Mouse (Mus musculus): Measurements from ENCODE around the gene Adprh. TPM values are rescaled to one million over a fixed set of nuclear protein-coding genes. Genes with fewer than 3 reads are reported as not detected.

Adprh gene
- polyA plus RNA-seq, 1 experiment from 2014 or later: 125 TPM

GRCm38 (mm10) chr16:38440403-38440802, 12.1 kb downstream of the Adprh start:
- no peak overlapping the region for H3K9ac ChIP-seq (ENCODE audit: low read depth, low read length)
- no peak overlapping the region for H3K4me3 ChIP-seq (ENCODE audit: low read depth, low read length)
- no peak overlapping the region for H3K27ac ChIP-seq (ENCODE audit: low read depth, low read length)
- H3K4me1 ChIP-seq (replicated peaks; ENCODE audit: control insufficient read depth, insufficient read depth, low read length): no peaks in the 10 kb centered on the region
- no peaks in the 10 kb centered on the region for H3K27me3 ChIP-seq (ENCODE audit: control insufficient read depth, insufficient read depth, low read length)
- WGBS: 84% methylated on average over 6 of the region's 6 CpGs
- DNase-seq (ENCODE audit: low spot score): no peak
- H3K4me2 ChIP-seq (replicated peaks; ENCODE audit: low read depth, low read length): no peak overlapping the region
- H3K36me3 ChIP-seq (ENCODE audit: control insufficient read depth, insufficient read depth, low read length): peaks cover 2% of the 10 kb centered on the region; the same call in 1 of the 2 replicates
- ATAC-seq (ENCODE audit: low FRiP score): no peak
- H3K9me3 ChIP-seq (ENCODE audit: control insufficient read depth, low read length): no peaks in the 10 kb centered on the region

GRCm38 (mm10) chr16:38439190-38439589, 13.3 kb downstream of the Adprh start:
- H3K27me3 ChIP-seq (ENCODE audit: control insufficient read depth, insufficient read depth, low read length): no peaks in the 10 kb centered on the region

GRCm38 (mm10) chr16:38434295-38434795, 18.2 kb downstream of the Adprh start:
- Histone ChIP-seq H3K4me1 (replicated peaks; ENCODE audit: control insufficient read depth, insufficient read depth, low read length) (no peaks in the 10 kb centered on the region), H3K9me3 (ENCODE audit: control insufficient read depth, low read length) (no peaks in the 10 kb centered on the region), H3K27me3 (ENCODE audit: control insufficient read depth, insufficient read depth, low read length) (no peaks in the 10 kb centered on the region), H3K4me3 (ENCODE audit: low read depth, low read length) (no peak overlapping the region), H3K36me3 (ENCODE audit: control insufficient read depth, insufficient read depth, low read length) (no peaks in the 10 kb centered on the region), H3K4me2 (replicated peaks; ENCODE audit: low read depth, low read length) (no peak overlapping the region), H3K27ac (ENCODE audit: low read depth, low read length) (no peak overlapping the region), H3K9ac (ENCODE audit: low read depth, low read length) (no peak overlapping the region)
- DNase-seq (ENCODE audit: low spot score) (no peak), ATAC-seq (ENCODE audit: low FRiP score) (no peak)
- WGBS: 89% methylated on average over 4 of the region's 4 CpGs

More at GRCm38 (mm10) chr16:38439190-38439589, 13.3 kb downstream of the Adprh start:
- H3K4me2 ChIP-seq (replicated peaks; ENCODE audit: low read depth, low read length): no peak overlapping the region
- WGBS: 88% methylated on average over 1 of the region's 1 CpGs
- H3K9ac ChIP-seq (ENCODE audit: low read depth, low read length): no peak overlapping the region
- DNase-seq (ENCODE audit: low spot score) (no peak), ATAC-seq (ENCODE audit: low FRiP score) (no peak)
- no peak overlapping the region for H3K4me3 ChIP-seq (ENCODE audit: low read depth, low read length)
- no peak overlapping the region for H3K27ac ChIP-seq (ENCODE audit: low read depth, low read length)
- H3K4me1 ChIP-seq (replicated peaks; ENCODE audit: control insufficient read depth, insufficient read depth, low read length): no peaks in the 10 kb centered on the region
- no peaks in the 10 kb centered on the region for H3K9me3 ChIP-seq (ENCODE audit: control insufficient read depth, low read length)
- H3K36me3 ChIP-seq (ENCODE audit: control insufficient read depth, insufficient read depth, low read length): no peaks in the 10 kb centered on the region

- Histone ChIP-seq H3K27me3 (ENCODE audit: control insufficient read depth, insufficient read depth, low read length) (no peaks in the 10 kb centered on the region), H3K9me3 (ENCODE audit: control insufficient read depth, low read length) (no peaks in the 10 kb centered on the region), H3K9ac (ENCODE audit: low read depth, low read length) (no peak overlapping the region), H3K36me3 (ENCODE audit: control insufficient read depth, insufficient read depth, low read length) (no peaks in the 10 kb centered on the region), H3K4me3 (ENCODE audit: low read depth, low read length) (no peak overlapping the region), H3K27ac (ENCODE audit: low read depth, low read length) (no peak overlapping the region), H3K4me2 (replicated peaks; ENCODE audit: low read depth, low read length) (no peak overlapping the region), H3K4me1 (replicated peaks; ENCODE audit: control insufficient read depth, insufficient read depth, low read length) (no peaks in the 10 kb centered on the region)
- no peak for ATAC-seq (ENCODE audit: low FRiP score)
- 86% methylated on average over 8 of the region's 8 CpGs for WGBS
- DNase-seq (ENCODE audit: low spot score): no peak
Measured at GRCm38 (mm10) chr16:38433514-38433913, 19.0 kb downstream of the Adprh start.

- WGBS: 85% methylated on average over 11 of the region's 11 CpGs
- Histone ChIP-seq H3K9ac (ENCODE audit: low read depth, low read length) (no peak within 1 kb of the TSS), H3K9me3 (ENCODE audit: control insufficient read depth, low read length) (no peaks in the 10 kb centered on the region), H3K4me3 (ENCODE audit: low read depth, low read length) (no peak within 1 kb of the TSS), H3K27me3 (ENCODE audit: control insufficient read depth, insufficient read depth, low read length) (no peaks in the 10 kb centered on the region), H3K4me2 (replicated peaks; ENCODE audit: low read depth, low read length) (no peak within 1 kb of the TSS), H3K27ac (ENCODE audit: low read depth, low read length) (no peak within 1 kb of the TSS), H3K36me3 (ENCODE audit: control insufficient read depth, insufficient read depth, low read length) (no peaks in the 10 kb centered on the region), H3K4me1 (replicated peaks; ENCODE audit: control insufficient read depth, insufficient read depth, low read length) (no peaks in the 10 kb centered on the region)
- DNase-seq (ENCODE audit: low spot score) (no peak), ATAC-seq (ENCODE audit: low FRiP score) (no peak)
Measured at GRCm38 (mm10) chr16:38432498-38433425, 19.7 kb downstream of the Adprh start, which contains the start of gene Pla1a. Gene Pla1a (minus strand): TSS chr16:38433145.

GRCm38 (mm10) chr16:38431446-38432185, 20.9 kb downstream of the Adprh start:
- H3K27me3 ChIP-seq (ENCODE audit: control insufficient read depth, insufficient read depth, low read length): no peaks in the 10 kb centered on the region
- WGBS: 65% methylated on average over 13 of the region's 13 CpGs
- DNase-seq (ENCODE audit: low spot score) (no peak), ATAC-seq (ENCODE audit: low FRiP score) (no peak)
- no peak overlapping the region for H3K4me2 ChIP-seq (replicated peaks; ENCODE audit: low read depth, low read length)
- no peak overlapping the region for H3K27ac ChIP-seq (ENCODE audit: low read depth, low read length)
- no peaks in the 10 kb centered on the region for H3K36me3 ChIP-seq (ENCODE audit: control insufficient read depth, insufficient read depth, low read length)
- no peak overlapping the region for H3K4me3 ChIP-seq (ENCODE audit: low read depth, low read length)
- H3K4me1 ChIP-seq (replicated peaks; ENCODE audit: control insufficient read depth, insufficient read depth, low read length): no peaks in the 10 kb centered on the region
- H3K9me3 ChIP-seq (ENCODE audit: control insufficient read depth, low read length): no peaks in the 10 kb centered on the region
- H3K9ac ChIP-seq (ENCODE audit: low read depth, low read length): no peak overlapping the region

- Histone ChIP-seq H3K4me1 (replicated peaks; ENCODE audit: control insufficient read depth, insufficient read depth, low read length) (no peaks in the 10 kb centered on the region), H3K4me3 (ENCODE audit: low read depth, low read length) (no peak overlapping the region), H3K27me3 (ENCODE audit: control insufficient read depth, insufficient read depth, low read length) (no peaks in the 10 kb centered on the region; the same call in 1 of the 2 replicates), H3K9me3 (ENCODE audit: control insufficient read depth, low read length) (no peaks in the 10 kb centered on the region), H3K36me3 (ENCODE audit: control insufficient read depth, insufficient read depth, low read length) (no peaks in the 10 kb centered on the region), H3K9ac (ENCODE audit: low read depth, low read length) (no peak overlapping the region), H3K4me2 (replicated peaks; ENCODE audit: low read depth, low read length) (no peak overlapping the region), H3K27ac (ENCODE audit: low read depth, low read length) (no peak overlapping the region)
- ATAC-seq (ENCODE audit: low FRiP score) (no peak), DNase-seq (ENCODE audit: low spot score) (no peak)
- WGBS: 89% methylated on average over 1 of the region's 1 CpGs
Measured at GRCm38 (mm10) chr16:38425799-38426198, 26.7 kb downstream of the Adprh start.

GRCm38 (mm10) chr16:38425374-38425773, 27.1 kb downstream of the Adprh start:
- no peak overlapping the region for H3K9ac ChIP-seq (ENCODE audit: low read depth, low read length)
- DNase-seq (ENCODE audit: low spot score) (no peak), ATAC-seq (ENCODE audit: low FRiP score) (no peak)
- H3K4me2 ChIP-seq (replicated peaks; ENCODE audit: low read depth, low read length): no peak overlapping the region
- no peaks in the 10 kb centered on the region for H3K36me3 ChIP-seq (ENCODE audit: control insufficient read depth, insufficient read depth, low read length)
- no peaks in the 10 kb centered on the region for H3K4me1 ChIP-seq (replicated peaks; ENCODE audit: control insufficient read depth, insufficient read depth, low read length)
- H3K27me3 ChIP-seq (ENCODE audit: control insufficient read depth, insufficient read depth, low read length): no peaks in the 10 kb centered on the region; the same call in 1 of the 2 replicates
- WGBS: 89% methylated on average over 2 of the region's 2 CpGs
- no peak overlapping the region for H3K4me3 ChIP-seq (ENCODE audit: low read depth, low read length)
- H3K27ac ChIP-seq (ENCODE audit: low read depth, low read length): no peak overlapping the region
- H3K9me3 ChIP-seq (ENCODE audit: control insufficient read depth, low read length): no peaks in the 10 kb centered on the region
